Mouse (Mus musculus) liver, postnatal 0 days (tissue): ENCODE measurements around the gene Slc24a3. TPM values are rescaled to one million over a fixed set of nuclear protein-coding genes. Genes with fewer than 3 reads are reported as not detected.

ENCODE experiments used
- ATAC-seq: fragments of 200-750 bp; cut with Nextera tagmentation; 2 replicates; pipeline ENCODE4 v1.8.0; 2017; ENCODE audit warnings: mild to moderate bottlenecking, moderate library complexity
- DNase-seq: peaks from one replicate; pipeline ENCODE4 v3.0.0-alpha.2; 2016
- H3K27ac ChIP-seq: fragments of 300-500 bp; sonication (generic); 2 replicates; pipeline ENCODE4 v1.5.1; 2014; ENCODE audit warnings: antibody characterized with exemption, moderate library complexity, mild to moderate bottlenecking, low read depth
- H3K27me3 ChIP-seq: fragments of 300-500 bp; sonication (generic); 2 replicates; pipeline ENCODE4 v1.6.1; 2014; ENCODE audit warnings: low read length, control low read depth, mixed read lengths; ENCODE audit not compliant: insufficient read depth
- H3K36me3 ChIP-seq: fragments of 300-500 bp; sonication (generic); replicated peaks from 2 replicates; pipeline ENCODE4 v1.6.1; 2014; ENCODE audit warnings: mild to moderate bottlenecking, control low read depth, low read length, moderate library complexity, mixed read lengths; ENCODE audit not compliant: insufficient read depth
- H3K4me1 ChIP-seq: fragments of 300-500 bp; sonication (generic); 2 replicates; pipeline ENCODE4 v1.6.1; 2014; ENCODE audit warnings: antibody characterized with exemption, mild to moderate bottlenecking, control low read depth; ENCODE audit not compliant: insufficient read depth
- H3K4me2 ChIP-seq: fragments of 300-500 bp; sonication (generic); 2 replicates; pipeline ENCODE4 v1.6.1; 2014; ENCODE audit warnings: low read depth, mild to moderate bottlenecking, low read length, moderate library complexity, mixed read lengths
- H3K4me3 ChIP-seq: fragments of 300-500 bp; sonication (generic); 2 replicates; pipeline ENCODE4 v1.5.1; 2014; ENCODE audit warnings: low read depth, low read length
- H3K9ac ChIP-seq: fragments of 300-500 bp; sonication (generic); replicated peaks from 2 replicates; pipeline ENCODE4 v1.6.1; 2014; ENCODE audit warnings: mild to moderate bottlenecking, moderate library complexity
- H3K9me3 ChIP-seq: fragments of 300-500 bp; sonication (generic); 2 replicates; pipeline ENCODE4 v1.6.1; 2016; ENCODE audit warnings: mild to moderate bottlenecking, control low read depth, low read length, mixed read lengths
- CTCF ChIP-seq: sonication (generic); IDR thresholded peaks from 2 replicates; pipeline ENCODE4 v1.5.1; 2016; ENCODE audit warnings: antibody characterized with exemption, low read depth
- EP300 ChIP-seq: IDR thresholded peaks from 2 replicates; pipeline ENCODE4 v1.6.1; 2016; ENCODE audit warnings: antibody characterized with exemption, low read depth, mild to moderate bottlenecking
- WGBS: fragments of 180-500 bp; shearing (Covaris S2); extraction: QIAGEN DNeasy Blood & Tissue Kit; methylation state at CpG from one replicate; pipeline ENCODE4 v1.1.7; 2014; ENCODE audit not compliant: insufficient replicate concordance; 5-methylcytosine and 5-hydroxymethylcytosine counted together
- polyA plus RNA-seq: library from polyadenylated mRNA; unstranded; fragments of >200 nt; fragmentation: Nextera tagmentation; extraction: Ambion mirVana; gene quantifications from 2 replicates; pipeline ENCODE4 v1.2.1, GENCODE M21; 2015

Slc24a3 gene
- polyA plus RNA-seq, 1 experiment from 2014 or later: 0.40 TPM

GRCm38 (mm10) chr2:145233547-145234398 lies 66.2 kb downstream of the Slc24a3 start:
- peak overlapping the region; percentile 57 for H3K27ac ChIP-seq
- peaks cover 19% of the 10 kb centered on the region for H3K4me1 ChIP-seq
- no peaks in the 10 kb centered on the region for H3K27me3 ChIP-seq
- DNase-seq (peak; percentile 35), ATAC-seq (peak; percentile 20; the same call in 1 of the 2 replicates)
- H3K4me3 ChIP-seq: no peak overlapping the region
- no peaks in the 10 kb centered on the region for H3K9me3 ChIP-seq
- WGBS: 7% methylated on average over 7 of the region's 7 CpGs
- peak overlapping the region; percentile 53 for H3K4me2 ChIP-seq
- no peak for TF ChIP-seq CTCF
- no peak for TF ChIP-seq EP300
- no peaks in the 10 kb centered on the region for H3K36me3 ChIP-seq
- no peak overlapping the region for H3K9ac ChIP-seq

DNA sequence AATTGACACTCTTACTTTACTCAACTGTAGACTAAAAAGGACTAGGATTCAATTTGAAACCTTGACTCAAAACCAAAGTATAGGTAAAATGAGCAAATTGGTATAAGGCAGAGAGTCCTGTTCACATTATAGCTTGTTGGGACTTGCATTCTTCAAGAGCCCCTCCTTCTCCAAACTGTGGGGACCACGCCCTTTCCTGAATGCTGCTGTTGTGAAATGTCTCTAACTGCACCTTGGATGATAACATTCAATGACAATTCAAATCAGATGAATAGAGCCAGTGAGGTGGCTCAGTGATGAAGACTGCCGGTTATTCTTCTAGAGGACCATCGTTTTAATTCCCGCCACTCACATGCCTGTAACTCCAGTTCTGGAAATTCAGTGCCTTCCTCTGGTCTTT lies 78.8 kb downstream of the Slc24a3 start:
- no peak for TF ChIP-seq EP300
- TF ChIP-seq CTCF: no peak
- Histone ChIP-seq H3K27ac (no peak overlapping the region), H3K36me3 (no peaks in the 10 kb centered on the region), H3K4me1 (no peaks in the 10 kb centered on the region), H3K9ac (no peak overlapping the region), H3K4me2 (no peak overlapping the region), H3K9me3 (no peaks in the 10 kb centered on the region), H3K4me3 (no peak overlapping the region), H3K27me3 (no peaks in the 10 kb centered on the region)
- WGBS: 56% methylated on average over 4 of the region's 4 CpGs
- ATAC-seq: no peak
- no peak for DNase-seq

DNA sequence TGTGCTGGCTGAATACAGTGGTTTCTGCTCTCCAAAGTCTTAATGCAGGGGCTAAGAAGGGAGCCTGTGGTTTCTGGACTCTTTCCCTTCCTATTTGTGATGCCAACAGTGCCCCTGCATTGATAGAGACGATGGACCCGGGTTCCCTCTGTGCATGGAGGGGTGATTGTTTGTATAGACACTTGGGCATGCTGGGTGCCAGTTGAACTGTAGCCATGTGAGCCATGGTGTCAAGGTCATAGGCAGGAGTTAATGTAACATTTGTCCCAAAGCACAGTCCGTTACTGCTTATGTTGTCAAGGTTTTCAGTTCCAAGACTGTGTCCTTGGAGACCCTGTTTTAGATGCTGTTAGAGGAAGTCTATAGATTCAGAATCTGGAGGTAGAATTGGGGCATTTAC lies 80.6 kb downstream of the Slc24a3 start:
- Histone ChIP-seq H3K9me3 (no peaks in the 10 kb centered on the region), H3K27ac (no peak overlapping the region), H3K4me2 (no peak overlapping the region), H3K4me3 (no peak overlapping the region), H3K4me1 (no peaks in the 10 kb centered on the region), H3K27me3 (no peaks in the 10 kb centered on the region), H3K36me3 (no peaks in the 10 kb centered on the region), H3K9ac (no peak overlapping the region)
- ATAC-seq: no peak
- no peak for DNase-seq
- WGBS: 60% methylated on average over 3 of the region's 3 CpGs
- TF ChIP-seq CTCF (no peak), EP300 (no peak)

- no peaks in the 10 kb centered on the region for H3K36me3 ChIP-seq
- DNase-seq (peak; percentile 65), ATAC-seq (no peak)
- H3K9ac ChIP-seq: no peak overlapping the region
- H3K27ac ChIP-seq: no peak overlapping the region
- no peak overlapping the region for H3K4me2 ChIP-seq
- 50% methylated on average over 3 of the region's 3 CpGs for WGBS
- H3K4me1 ChIP-seq: 0 out of 2 replicates have a peak, but pooled peaks cover 2% of the 10 kb centered on the region
- TF ChIP-seq EP300 (no peak), CTCF (no peak)
- no peaks in the 10 kb centered on the region for H3K27me3 ChIP-seq
- no peaks in the 10 kb centered on the region for H3K9me3 ChIP-seq
- no peak overlapping the region for H3K4me3 ChIP-seq
Measured at GRCm38 (mm10) chr2:145257332-145257731, 89.8 kb downstream of the Slc24a3 start.

GRCm38 (mm10) chr2:145257855-145258254 lies 90.3 kb downstream of the Slc24a3 start:
- no peak overlapping the region for H3K9ac ChIP-seq
- H3K27ac ChIP-seq: no peak overlapping the region
- H3K4me1 ChIP-seq: 0 out of 2 replicates have a peak, but pooled peaks cover 2% of the 10 kb centered on the region
- DNase-seq: no peak
- 69% methylated on average over 2 of the region's 2 CpGs for WGBS
- no peaks in the 10 kb centered on the region for H3K27me3 ChIP-seq
- H3K36me3 ChIP-seq: no peaks in the 10 kb centered on the region
- H3K4me2 ChIP-seq: no peak overlapping the region
- no peaks in the 10 kb centered on the region for H3K9me3 ChIP-seq
- TF ChIP-seq EP300 (no peak), CTCF (no peak)
- no peak overlapping the region for H3K4me3 ChIP-seq
- no peak for ATAC-seq

DNA sequence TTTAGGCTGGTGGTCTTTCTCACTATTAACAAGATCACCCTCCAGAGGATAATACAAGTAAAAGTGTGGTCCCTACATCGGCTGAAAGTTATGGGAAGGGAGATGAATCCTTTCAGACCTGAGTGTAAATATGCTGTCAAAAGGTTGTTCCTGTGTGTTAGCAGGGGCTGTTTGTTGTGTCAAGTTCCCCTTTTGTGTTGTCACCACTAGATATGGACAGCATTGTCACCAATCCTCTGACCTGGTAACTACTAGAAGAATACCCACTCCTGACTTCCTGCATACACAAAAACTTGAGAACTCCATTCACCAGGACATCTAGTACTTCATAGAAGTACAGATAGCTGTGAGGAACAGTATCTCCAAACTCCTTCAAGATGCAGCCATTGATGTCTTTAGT lies 93.0 kb downstream of the Slc24a3 start:
- 0 out of 2 replicates have a peak, but pooled peaks cover 2% of the 10 kb centered on the region for H3K4me1 ChIP-seq
- H3K4me3 ChIP-seq: no peak overlapping the region
- H3K36me3 ChIP-seq: no peaks in the 10 kb centered on the region
- no peaks in the 10 kb centered on the region for H3K9me3 ChIP-seq
- ATAC-seq (no peak), DNase-seq (no peak)
- no peak overlapping the region for H3K4me2 ChIP-seq
- no peak overlapping the region for H3K27ac ChIP-seq
- WGBS: 48% methylated on average over 1 of the region's 1 CpGs
- TF ChIP-seq EP300 (no peak), CTCF (no peak)
- H3K9ac ChIP-seq: no peak overlapping the region
- no peaks in the 10 kb centered on the region for H3K27me3 ChIP-seq
